Mouse (Mus musculus) midbrain, embryonic 16.5 days (tissue): ENCODE results near the gene Gm5089. TPM values are rescaled to one million over a fixed set of nuclear protein-coding genes. Genes with fewer than 3 reads are reported as not detected.

Source experiments
- ATAC-seq: fragments of 200-750 bp; cut with Nextera tagmentation; 2 replicates; pipeline ENCODE4 v1.8.0; 2017; ENCODE audit warnings: moderate TSS enrichment
- H3K27ac ChIP-seq: fragments of 300-500 bp; sonication (generic); 2 replicates; pipeline ENCODE4 v1.5.1; 2014; ENCODE audit warnings: mild to moderate bottlenecking, low read length, mixed read lengths
- H3K27me3 ChIP-seq: fragments of 300-500 bp; sonication (generic); 2 replicates; pipeline ENCODE4 v1.6.1; 2014; ENCODE audit warnings: low read depth, low read length, mixed read lengths; ENCODE audit not compliant: control insufficient read depth, insufficient read depth
- H3K36me3 ChIP-seq: fragments of 300-500 bp; sonication (generic); 2 replicates; pipeline ENCODE4 v1.6.1; 2014; ENCODE audit warnings: mild to moderate bottlenecking, low read length, moderate library complexity, mixed read lengths; ENCODE audit not compliant: control insufficient read depth, insufficient read depth
- H3K4me1 ChIP-seq: fragments of 300-500 bp; sonication (generic); 2 replicates; pipeline ENCODE4 v1.6.1; 2014; ENCODE audit warnings: mild to moderate bottlenecking, low read length, mixed read lengths; ENCODE audit not compliant: control insufficient read depth, insufficient read depth
- H3K4me2 ChIP-seq: fragments of 300-500 bp; sonication (generic); 2 replicates; pipeline ENCODE4 v1.6.1; 2014; ENCODE audit warnings: mild to moderate bottlenecking, low read length, mixed read lengths
- H3K4me3 ChIP-seq: fragments of 300-500 bp; sonication (generic); 2 replicates; pipeline ENCODE4 v1.5.1; 2014; ENCODE audit warnings: low read depth, mild to moderate bottlenecking, low read length, moderate library complexity, mixed read lengths
- H3K9ac ChIP-seq: fragments of 300-500 bp; sonication (generic); 2 replicates; pipeline ENCODE4 v1.6.1; 2014; ENCODE audit warnings: low read depth, low read length, mixed read lengths
- H3K9me3 ChIP-seq: fragments of 300-500 bp; sonication (generic); replicated peaks from 2 replicates; pipeline ENCODE4 v1.6.1; 2014; ENCODE audit warnings: mild to moderate bottlenecking, low read length, mixed read lengths; ENCODE audit not compliant: control insufficient read depth, poor library complexity, severe bottlenecking
- WGBS: fragments of 180-500 bp; shearing (Covaris S2); extraction: QIAGEN DNeasy Blood & Tissue Kit; methylation state at CpG from one replicate; pipeline ENCODE4 v1.1.7; 2014; 5-methylcytosine and 5-hydroxymethylcytosine counted together
- polyA plus RNA-seq: library from polyadenylated mRNA; unstranded; fragments of >200 nt; fragmentation: Nextera tagmentation; extraction: Ambion mirVana; gene quantifications from 2 replicates; pipeline ENCODE4 v1.2.1, GENCODE M21; 2015

Gm5089 gene
- polyA plus RNA-seq, 1 experiment from 2014 or later, result 0.82 TPM

- peaks cover 3% of the 10 kb centered on the region; the same call in 1 of the 2 replicates for H3K4me1 ChIP-seq
- peak overlapping the region; percentile 25 for H3K4me3 ChIP-seq
- no peaks in the 10 kb centered on the region for H3K9me3 ChIP-seq
- peaks cover 37% of the 10 kb centered on the region for H3K27me3 ChIP-seq
- H3K4me2 ChIP-seq, result peak overlapping the region; percentile 56
- peak overlapping the region; percentile 42; the same call in 1 of the 2 replicates for H3K9ac ChIP-seq
- H3K27ac ChIP-seq, result peak overlapping the region; percentile 64; the same call in 1 of the 2 replicates
- no peak for ATAC-seq
- H3K36me3 ChIP-seq, result no peaks in the 10 kb centered on the region
- WGBS, result 16% methylated on average over 2 of the region's 2 CpGs
Observed at GRCm38 (mm10) chr14:122480355-122480754, 29.4 kb upstream of the Gm5089 start.

- H3K4me2 ChIP-seq, result peak overlapping the region; percentile 39
- 11% methylated on average over 17 of the region's 17 CpGs for WGBS
- H3K27ac ChIP-seq, result no peak overlapping the region
- H3K9me3 ChIP-seq, result no peaks in the 10 kb centered on the region
- ATAC-seq, result no peak
- H3K27me3 ChIP-seq, result peaks cover 34% of the 10 kb centered on the region
- peak overlapping the region; percentile 53 for H3K4me3 ChIP-seq
- H3K4me1 ChIP-seq, result peaks cover 9% of the 10 kb centered on the region; the same call in 1 of the 2 replicates
- no peaks in the 10 kb centered on the region for H3K36me3 ChIP-seq
- H3K9ac ChIP-seq, result peak overlapping the region; percentile 51; the same call in 1 of the 2 replicates
Observed at GRCm38 (mm10) chr14:122479461-122480109, 28.7 kb upstream of the Gm5089 start.

GRCm38 (mm10) chr14:122478574-122479011 is 27.7 kb upstream of the Gm5089 start:
- no peaks in the 10 kb centered on the region for H3K36me3 ChIP-seq
- H3K4me2 ChIP-seq, result peak overlapping the region; percentile 50
- H3K4me1 ChIP-seq, result peaks cover 9% of the 10 kb centered on the region; the same call in 1 of the 2 replicates
- peak overlapping the region; percentile 91 for H3K27ac ChIP-seq
- H3K27me3 ChIP-seq, result peaks cover 25% of the 10 kb centered on the region
- no peaks in the 10 kb centered on the region for H3K9me3 ChIP-seq
- peak overlapping the region; percentile 76 for H3K9ac ChIP-seq
- WGBS, result 0% methylated on average over 22 of the region's 22 CpGs
- peak overlapping the region; percentile 53 for H3K4me3 ChIP-seq
- ATAC-seq, result no peak

- 2% methylated on average over 9 of the region's 9 CpGs for WGBS
- no peak for ATAC-seq
- Histone ChIP-seq H3K36me3 (no peaks in the 10 kb centered on the region), H3K9ac (peak overlapping the region; percentile 76), H3K9me3 (no peaks in the 10 kb centered on the region), H3K27me3 (peaks cover 20% of the 10 kb centered on the region), H3K4me2 (peak overlapping the region; percentile 50), H3K27ac (peak overlapping the region; percentile 91), H3K4me1 (peaks cover 9% of the 10 kb centered on the region; the same call in 1 of the 2 replicates), H3K4me3 (peak overlapping the region; percentile 53)
Observed at GRCm38 (mm10) chr14:122477971-122478573, 27.2 kb upstream of the Gm5089 start.

- ATAC-seq, result no peak
- 1% methylated on average over 20 of the region's 20 CpGs for WGBS
Observed at GRCm38 (mm10) chr14:122477261-122477671, 26.4 kb upstream of the Gm5089 start.

GRCm38 (mm10) chr14:122476822-122477215 is 25.9 kb upstream of the Gm5089 start:
- H3K4me1 ChIP-seq, result peaks cover 9% of the 10 kb centered on the region; the same call in 1 of the 2 replicates
- peaks cover 15% of the 10 kb centered on the region for H3K27me3 ChIP-seq
- peak overlapping the region; percentile 76 for H3K9ac ChIP-seq
- H3K4me2 ChIP-seq, result peak overlapping the region; percentile 50; the same call in 1 of the 2 replicates
- H3K27ac ChIP-seq, result peak overlapping the region; percentile 91
- H3K4me3 ChIP-seq, result peak overlapping the region; percentile 53
- WGBS, result 1% methylated on average over 18 of the region's 18 CpGs
- no peaks in the 10 kb centered on the region for H3K9me3 ChIP-seq
- ATAC-seq, result no peak
- H3K36me3 ChIP-seq, result no peaks in the 10 kb centered on the region

More at GRCm38 (mm10) chr14:122477261-122477671, 26.4 kb upstream of the Gm5089 start:
- peak overlapping the region; percentile 53 for H3K4me3 ChIP-seq
- H3K27ac ChIP-seq, result peak overlapping the region; percentile 91
- peak overlapping the region; percentile 50 for H3K4me2 ChIP-seq
- H3K36me3 ChIP-seq, result no peaks in the 10 kb centered on the region
- H3K9ac ChIP-seq, result peak overlapping the region; percentile 76
- peaks cover 9% of the 10 kb centered on the region; the same call in 1 of the 2 replicates for H3K4me1 ChIP-seq
- H3K9me3 ChIP-seq, result no peaks in the 10 kb centered on the region
- H3K27me3 ChIP-seq, result peaks cover 18% of the 10 kb centered on the region

GRCm38 (mm10) chr14:122476041-122476821 is 25.3 kb upstream of the Gm5089 start:
- Histone ChIP-seq H3K4me3 (peak overlapping the region; percentile 53), H3K9me3 (no peaks in the 10 kb centered on the region), H3K27me3 (peaks cover 11% of the 10 kb centered on the region), H3K4me1 (peaks cover 9% of the 10 kb centered on the region; the same call in 1 of the 2 replicates), H3K4me2 (peak overlapping the region; percentile 44), H3K9ac (peak overlapping the region; percentile 76), H3K27ac (peak overlapping the region; percentile 91), H3K36me3 (no peaks in the 10 kb centered on the region)
- under 1% methylated on average over 62 of the region's 62 CpGs for WGBS
- ATAC-seq, result no peak

- WGBS, result under 1% methylated on average over 54 of the region's 65 CpGs
- H3K4me3 ChIP-seq, result peak overlapping the region; percentile 53
- H3K9me3 ChIP-seq, result no peaks in the 10 kb centered on the region
- peaks cover 8% of the 10 kb centered on the region for H3K27me3 ChIP-seq
- peak overlapping the region; percentile 91 for H3K27ac ChIP-seq
- peaks cover 9% of the 10 kb centered on the region; the same call in 1 of the 2 replicates for H3K4me1 ChIP-seq
- peak overlapping the region; percentile 76 for H3K9ac ChIP-seq
- ATAC-seq, result peak; percentile 1; the same call in 1 of the 2 replicates
- no peaks in the 10 kb centered on the region for H3K36me3 ChIP-seq
- peak overlapping the region; percentile 44 for H3K4me2 ChIP-seq
Observed at GRCm38 (mm10) chr14:122475557-122476040, 24.7 kb upstream of the Gm5089 start.
